Mouse (Mus musculus) layer of hippocampus, adult 8-10 months (tissue): ENCODE results near the gene Slc25a11. TPM values are rescaled to one million over a fixed set of nuclear protein-coding genes. Genes with fewer than 3 reads are reported as not detected.
A peak's percentile ranks its signal among the peaks of the same experiment; 100 is the strongest.

Source experiments
- DNase-seq, 2 experiments: peaks; one replicate each; pipeline ENCODE4 v3.0.0; 2022; ENCODE audit warnings: low spot score in 2 of 2
- total RNA-seq, 4 experiments: library from RNA; stranded (reverse); gene quantifications; 2 replicates each; pipeline ENCODE4 v1.2.4; 2022

The Slc25a11 gene
- total RNA-seq, 4 experiments from 2014 or later = 118 to 129 (median 122) TPM

DNA sequence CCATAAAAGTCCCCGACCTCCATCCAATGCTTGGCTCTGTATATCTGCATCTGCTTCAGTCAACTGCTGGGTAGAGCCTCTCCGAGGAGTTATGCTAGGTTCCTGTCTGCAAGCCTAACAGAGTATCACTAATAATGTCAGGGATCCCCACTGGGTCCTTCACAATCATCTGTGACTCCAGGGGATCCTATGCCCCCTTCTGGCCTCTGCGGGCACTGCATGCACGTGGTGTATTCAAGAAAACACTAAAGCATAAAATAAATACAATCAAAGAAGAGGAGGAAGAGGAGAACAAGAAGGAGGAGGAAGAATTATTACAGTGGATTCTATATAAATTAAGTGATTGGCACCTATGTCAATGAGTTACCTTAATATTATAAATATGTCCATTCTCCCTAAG is 21.8 kb downstream of the Slc25a11 start:
- DNase-seq = no peak

- no peak for DNase-seq
Measured at GRCm38 (mm10) chr11:70623053-70623742, 24.1 kb downstream of the Slc25a11 start.

- no peak for DNase-seq
Measured at GRCm38 (mm10) chr11:70621972-70622814, 25.1 kb downstream of the Slc25a11 start.

- DNase-seq = peak in 1 of 2 experiments; percentile 1
Measured at GRCm38 (mm10) chr11:70619101-70619500, 28.2 kb downstream of the Slc25a11 start, which contains the start of gene Chrne. Gene Chrne (minus strand): TSS chr11:70619216.

DNA sequence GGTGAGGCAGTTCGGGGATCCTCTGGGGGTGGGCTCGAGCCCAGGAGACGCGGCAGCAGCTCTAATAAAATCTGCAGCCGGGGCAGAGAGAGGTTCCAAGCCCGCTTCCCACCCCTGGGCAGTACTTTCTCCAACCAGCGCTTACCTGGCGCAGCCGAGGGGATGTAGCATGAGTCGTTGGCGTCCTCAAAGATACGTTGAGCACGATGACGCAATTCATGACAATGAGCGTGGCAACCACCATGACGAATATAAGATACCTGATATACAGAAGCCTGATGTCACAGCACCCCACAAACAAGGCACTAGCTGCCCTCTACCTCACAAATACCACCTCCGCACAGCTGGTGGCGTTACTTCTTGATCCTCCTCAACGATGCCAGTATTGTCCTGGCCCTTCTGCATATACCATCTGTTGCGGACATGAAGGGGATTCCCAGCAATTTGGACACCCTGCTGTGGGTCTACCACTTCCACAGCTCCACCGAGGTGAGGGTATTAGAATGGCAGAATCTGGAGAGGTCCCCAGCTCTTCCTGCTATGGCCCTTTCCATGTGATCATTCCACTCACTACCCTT is 31.7 kb downstream of the Slc25a11 start, which contains the start of gene 4930544D05Rik:
4930544D05Rik (plus strand) TSS at position 333 of the 578 bp plus-strand sequence.
- no peak for DNase-seq

DNA sequence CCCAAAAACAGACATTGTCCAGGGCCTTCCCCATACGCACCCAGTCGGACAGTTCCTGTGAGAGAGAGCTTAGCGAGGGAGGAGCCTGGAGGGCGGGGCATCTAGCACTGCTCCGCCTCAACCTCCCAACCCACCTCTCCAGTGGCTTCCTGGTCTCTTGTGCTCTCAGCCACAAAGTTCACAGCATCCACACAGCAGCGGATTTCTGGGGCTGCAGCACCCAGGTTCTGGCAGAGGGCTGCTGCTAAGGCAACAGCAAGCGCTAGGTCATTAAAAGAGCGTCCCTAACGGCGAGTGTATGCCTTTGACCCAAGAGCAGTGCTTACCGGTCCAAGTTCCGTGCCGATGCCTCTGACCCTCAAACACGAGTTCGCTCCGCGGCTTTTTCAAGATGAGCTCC is 32.2 kb downstream of the Slc25a11 start:
- no peak for DNase-seq

GRCm38 (mm10) chr11:70612505-70612904 is 34.8 kb downstream of the Slc25a11 start:
- no peak for DNase-seq

GRCm38 (mm10) chr11:70610752-70611151 is 36.5 kb downstream of the Slc25a11 start:
- no peak for DNase-seq

DNA sequence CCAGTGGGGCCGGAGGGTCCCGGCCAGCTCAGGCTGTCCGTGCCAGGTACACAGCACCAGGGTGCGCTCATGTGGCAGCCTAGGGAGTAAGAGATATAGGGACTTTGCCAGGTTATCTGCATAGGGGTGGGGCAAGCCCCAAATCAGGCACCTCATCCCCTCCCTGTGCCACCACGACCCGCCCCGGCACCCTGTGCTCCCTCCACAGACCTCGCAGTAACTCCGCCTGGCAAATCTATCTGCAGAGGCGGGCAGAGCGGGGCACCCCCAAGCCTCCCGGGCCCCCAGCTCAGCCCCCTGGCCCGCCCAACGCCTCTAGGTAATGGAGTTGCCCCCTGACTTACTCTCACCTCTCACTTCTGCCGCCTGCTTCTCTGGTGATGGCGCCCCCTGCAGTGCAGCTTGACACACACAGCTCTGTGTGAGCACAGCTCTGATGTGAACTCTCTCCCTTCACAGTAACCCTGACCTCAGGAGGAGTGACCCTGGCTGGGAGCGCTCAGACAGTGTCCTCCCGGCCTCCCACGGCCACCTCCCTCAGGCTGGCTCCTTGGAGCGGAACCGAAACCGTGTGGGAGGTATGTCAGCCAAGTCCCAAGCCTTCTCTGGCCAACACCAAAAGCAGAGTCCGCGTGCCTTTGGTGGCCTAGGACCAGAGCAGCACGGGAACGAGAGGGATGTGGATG is 38.8 kb downstream of the Slc25a11 start:
- DNase-seq = no peak

- DNase-seq = no peak
Measured at GRCm38 (mm10) chr11:70607611-70608010, 39.7 kb downstream of the Slc25a11 start.

DNA sequence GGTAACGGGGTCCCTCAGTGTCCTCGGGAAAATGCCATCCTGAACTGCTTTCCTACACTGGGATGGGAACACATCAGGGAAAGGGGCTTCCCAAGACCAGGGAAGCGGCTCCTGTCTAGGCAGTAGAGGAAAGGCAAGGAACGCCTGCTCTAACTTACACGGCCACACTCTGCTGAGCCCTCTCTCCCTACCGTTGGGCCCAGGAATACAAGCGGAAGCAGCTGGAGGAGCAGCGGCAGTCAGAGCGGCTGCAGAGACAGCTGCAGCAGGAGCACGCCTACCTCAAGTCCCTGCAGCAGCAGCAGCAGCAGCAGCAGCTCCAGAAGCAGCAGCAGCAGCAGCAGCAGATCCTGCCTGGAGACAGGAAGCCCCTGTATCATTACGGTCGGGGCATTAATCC is 40.6 kb downstream of the Slc25a11 start:
- no peak for DNase-seq

GRCm38 (mm10) chr11:70605024-70605566 is 42.2 kb downstream of the Slc25a11 start:
- DNase-seq = peak in 1 of 2 experiments; percentile 78

GRCm38 (mm10) chr11:70598451-70598953 is 48.8 kb downstream of the Slc25a11 start:
- DNase-seq = no peak

DNA sequence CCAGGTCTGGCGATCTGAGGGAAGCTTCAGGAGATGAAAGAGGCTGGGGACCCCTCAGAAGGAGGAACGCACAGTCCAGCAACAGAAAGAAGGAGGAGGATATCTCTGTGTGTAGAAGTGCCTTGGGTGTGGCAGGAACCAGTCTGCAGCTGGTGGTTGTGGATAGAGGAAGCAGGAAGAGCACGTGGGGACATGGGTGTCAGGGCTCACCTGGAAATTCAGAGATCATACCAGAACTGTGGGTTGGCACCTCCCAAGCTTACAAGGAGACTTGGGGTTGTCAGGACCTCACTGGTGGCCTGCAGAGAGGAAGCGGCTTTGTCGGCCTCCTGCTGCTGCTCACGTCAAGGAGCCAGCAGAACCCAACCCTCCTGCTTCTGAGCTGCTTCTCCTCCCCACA is 50.0 kb downstream of the Slc25a11 start:
- DNase-seq = no peak

DNA sequence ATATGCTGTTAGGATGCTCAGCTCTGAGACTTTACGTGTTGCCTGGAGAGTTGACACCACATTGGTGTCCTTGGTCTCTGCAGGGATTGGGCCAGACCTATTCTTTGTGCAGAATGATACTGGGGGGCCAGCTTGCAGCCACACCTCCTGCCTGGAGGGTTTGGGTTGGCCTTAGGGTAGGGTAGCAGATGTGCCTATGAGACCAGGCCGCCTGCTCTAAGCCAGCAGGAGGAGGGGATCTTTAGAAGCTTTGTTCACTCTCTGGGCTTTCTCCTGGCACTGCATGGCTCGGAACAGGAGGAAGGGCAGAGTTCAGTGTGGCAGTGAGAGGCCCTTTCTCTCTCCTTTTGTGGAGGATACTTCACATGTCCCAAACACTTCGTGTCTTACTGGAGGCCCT is 51.2 kb downstream of the Slc25a11 start:
- DNase-seq = no peak

DNA sequence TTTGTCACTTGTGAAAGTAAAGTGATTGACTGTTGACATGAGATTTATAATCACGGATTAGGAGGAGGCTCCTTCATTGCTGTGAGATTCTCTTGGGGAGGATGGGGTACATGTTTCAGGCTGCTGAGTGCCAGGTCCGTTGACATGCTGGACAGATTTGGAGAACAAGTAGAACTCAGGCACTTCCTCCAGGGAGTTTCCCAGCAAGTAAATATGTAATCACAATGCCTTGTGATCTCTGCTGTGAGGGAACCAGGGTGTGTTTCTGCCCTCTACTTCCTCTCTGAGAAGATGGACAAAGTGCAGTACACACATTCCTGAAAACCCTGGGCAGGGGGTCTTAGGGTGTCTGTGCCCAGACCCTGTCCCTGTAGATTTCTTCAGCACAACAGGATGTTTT is 51.6 kb downstream of the Slc25a11 start:
- no peak for DNase-seq

GRCm38 (mm10) chr11:70594253-70594989 is 52.9 kb downstream of the Slc25a11 start:
- DNase-seq = no peak
